Mouse (Mus musculus) ES-E14 (cell line): ENCODE measurements around the gene Car8. TPM values are rescaled to one million over a fixed set of nuclear protein-coding genes. Genes with fewer than 3 reads are reported as not detected.

Experiments used
- DNase-seq: peaks from one replicate; pipeline ENCODE4 v3.0.0-alpha.2; 2013; ENCODE audit warnings: low read depth, low spot score
- H3K27ac ChIP-seq: 2 replicates; pipeline ENCODE4 v1.5.1; 2012; ENCODE audit warnings: low read depth, mild to moderate bottlenecking, low read length, moderate library complexity, mixed read lengths; ENCODE audit not compliant: poor library complexity, insufficient read depth, severe bottlenecking
- H3K36me3 ChIP-seq: 2 replicates; pipeline ENCODE4 v1.6.1; 2012; ENCODE audit warnings: mild to moderate bottlenecking, low read length, moderate library complexity, mixed read lengths; ENCODE audit not compliant: control insufficient read depth, poor library complexity, insufficient read depth, severe bottlenecking
- H3K4me1 ChIP-seq, 2 experiments: fragments of 150-350 bp in 1 of 2; sonication (generic) in 1 of 2; 2 replicates each; pipeline ENCODE4 v1.6.1; 2012; ENCODE audit warnings: low read length in 2 of 2, mild to moderate bottlenecking in 1 of 2, mixed read lengths in 1 of 2; ENCODE audit not compliant: control insufficient read depth in 2 of 2, insufficient read depth in 2 of 2, poor library complexity in 1 of 2
- H3K4me3 ChIP-seq, 2 experiments: fragments of 150-350 bp in 1 of 2; sonication (generic) in 1 of 2; 2 replicates each; pipeline ENCODE4 v1.5.1; 2012; ENCODE audit warnings: low read length in 2 of 2, low read depth in 1 of 2, mild to moderate bottlenecking in 1 of 2, mixed read lengths in 1 of 2; ENCODE audit not compliant: insufficient read depth in 1 of 2, poor library complexity in 1 of 2, severe bottlenecking in 1 of 2
- H3K9ac ChIP-seq: 2 replicates; pipeline ENCODE4 v1.6.1; 2012; ENCODE audit warnings: low read depth, mild to moderate bottlenecking, low read length, mixed read lengths; ENCODE audit not compliant: poor library complexity, insufficient read depth, severe bottlenecking
- H3K9me3 ChIP-seq: fragments of 150-350 bp; sonication (generic); 2 replicates; pipeline ENCODE4 v1.6.1; 2012; ENCODE audit warnings: low read depth, mild to moderate bottlenecking, low read length; ENCODE audit not compliant: control insufficient read depth, insufficient read depth
- CHD2 ChIP-seq: IDR thresholded peaks from 2 replicates; pipeline ENCODE4 v1.6.1; 2014; ENCODE audit warnings: mild to moderate bottlenecking, low read depth, low read length, inconsistent platforms
- HCFC1 ChIP-seq: IDR thresholded peaks from 2 replicates; pipeline ENCODE4 v1.6.1; 2012; ENCODE audit warnings: low read length, inconsistent platforms, borderline replicate concordance; ENCODE audit not compliant: insufficient read depth
- MAFK ChIP-seq: IDR thresholded peaks from 2 replicates; pipeline ENCODE4 v1.6.1; 2014; ENCODE audit warnings: mild to moderate bottlenecking, low read depth, low read length, inconsistent platforms; ENCODE audit not compliant: insufficient read depth
- ZC3H11A ChIP-seq: IDR thresholded peaks from 2 replicates; pipeline ENCODE4 v1.6.1; 2012; ENCODE audit warnings: low read depth, mild to moderate bottlenecking, inconsistent platforms, low read length, borderline replicate concordance
- ZNF384 ChIP-seq: IDR thresholded peaks from 2 replicates; pipeline ENCODE4 v1.6.1; 2012; ENCODE audit warnings: low read depth, low read length, inconsistent platforms
- in situ Hi-C, 2 experiments: fragments of 600-800 bp; cut with MboI; formaldehyde crosslinking; loops; one replicate each; pipeline ENCODE4 v1.15.1; 2025; ENCODE audit warnings: low sequenced_read_pairs in 2 of 2, inconsistent platforms in 1 of 2; ENCODE audit not compliant: unreplicated experiment in 2 of 2
- total RNA-seq: library from RNA; depleted of rRNA; stranded (reverse); fragments of 300-350 nt; gene quantifications from 2 replicates; pipeline ENCODE4 v1.2.3, GENCODE M21; 2012

Car8 gene
- total RNA-seq, 1 experiment = 0.67 TPM

DNA sequence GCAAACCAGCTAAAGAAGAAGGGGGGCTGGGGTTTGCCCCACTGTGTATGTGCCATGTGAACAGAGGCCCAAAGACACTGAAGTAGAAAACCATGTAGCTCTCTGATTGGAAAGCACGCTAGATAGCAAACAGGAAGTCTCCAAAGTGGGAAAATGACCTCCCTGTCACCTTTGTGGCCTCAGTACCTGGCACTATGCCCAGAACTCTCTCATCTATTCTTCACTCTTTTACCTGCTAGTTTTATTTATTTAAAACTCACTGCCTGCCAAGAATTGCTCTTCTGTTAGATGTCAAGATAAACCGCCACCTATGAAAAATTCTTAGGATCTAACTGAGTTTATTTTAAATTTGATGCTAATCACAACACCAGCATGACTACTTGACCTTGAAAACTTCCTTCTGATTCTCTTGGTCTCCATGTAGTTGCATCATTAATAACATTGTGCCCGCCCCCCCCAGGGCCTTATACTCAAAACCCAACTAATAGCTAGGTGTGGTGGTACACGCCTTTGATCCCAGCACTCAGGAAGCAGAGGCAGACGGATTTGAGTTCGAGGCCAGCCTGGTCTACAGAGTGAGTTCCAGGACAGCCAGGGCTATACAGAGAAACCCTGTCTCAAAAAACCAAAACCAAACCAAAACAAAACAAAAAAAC, 31.8 kb downstream of the Car8 start:
- H3K4me1 ChIP-seq = no peaks in the 10 kb centered on the region
- no peak overlapping the region for H3K27ac ChIP-seq
- TF ChIP-seq ZC3H11A (no peak), MAFK (no peak), ZNF384 (no peak), CHD2 (no peak), HCFC1 (no peak)
- H3K9ac ChIP-seq = no peak overlapping the region
- no peaks in the 10 kb centered on the region for H3K36me3 ChIP-seq
- in situ Hi-C loops = no loop called here
- H3K9me3 ChIP-seq = no peaks in the 10 kb centered on the region
- no peak for DNase-seq
- no peak overlapping the region for H3K4me3 ChIP-seq

DNA sequence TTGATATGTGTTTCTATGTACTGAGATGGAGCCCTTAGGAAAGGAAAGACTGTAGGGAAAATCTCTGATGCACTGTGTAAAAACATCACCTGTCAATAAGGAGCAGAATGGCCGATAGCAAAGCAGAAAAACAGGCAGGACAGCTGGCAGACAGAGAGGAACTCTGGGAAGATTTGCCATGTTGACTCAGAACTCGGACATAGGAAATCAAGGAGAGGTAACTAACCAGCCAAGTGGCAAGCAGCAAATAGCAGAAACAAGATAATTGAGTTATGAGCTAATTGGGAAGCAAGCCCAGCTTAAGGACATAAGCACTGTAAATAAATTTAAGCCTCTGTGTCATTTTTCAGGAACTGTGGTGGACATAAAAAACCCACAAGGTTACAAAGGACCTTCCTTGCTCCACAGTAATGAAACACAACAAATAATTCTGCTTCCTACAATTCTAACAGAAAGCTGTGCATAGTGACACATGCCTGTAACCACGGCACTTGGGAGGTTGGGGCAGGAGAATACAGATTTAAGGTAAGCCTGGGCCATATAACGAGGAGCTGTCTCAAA, 33.7 kb downstream of the Car8 start:
- Histone ChIP-seq H3K4me1 (no peaks in the 10 kb centered on the region), H3K9me3 (no peaks in the 10 kb centered on the region), H3K4me3 (no peak overlapping the region), H3K36me3 (no peaks in the 10 kb centered on the region), H3K27ac (no peak overlapping the region), H3K9ac (no peak overlapping the region)
- TF ChIP-seq MAFK = no peak
- TF ChIP-seq ZC3H11A = no peak
- no peak for TF ChIP-seq CHD2
- TF ChIP-seq HCFC1 = no peak
- no peak for TF ChIP-seq ZNF384
- in situ Hi-C loops = no loop called here
- no peak for DNase-seq

DNA sequence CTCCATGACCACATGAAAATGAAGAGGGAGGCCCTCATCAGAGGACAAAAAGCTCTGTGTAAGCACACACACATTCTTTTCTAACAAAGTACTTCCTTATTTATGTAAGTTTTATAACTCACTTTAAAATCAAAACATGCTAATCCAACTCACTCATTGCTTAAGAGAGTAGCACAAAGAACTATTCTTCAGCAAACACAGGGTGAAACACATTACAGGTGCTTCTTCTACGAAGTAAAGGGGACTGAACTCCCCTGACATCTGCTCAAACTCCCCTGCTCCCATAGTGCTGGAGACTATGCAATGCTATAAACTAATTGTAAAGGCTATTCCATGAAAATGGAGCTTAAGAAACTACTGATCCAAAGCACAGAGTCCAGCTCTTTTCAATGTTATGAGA, 35.5 kb downstream of the Car8 start:
- H3K27ac ChIP-seq = no peak overlapping the region
- H3K9me3 ChIP-seq = no peaks in the 10 kb centered on the region
- no peaks in the 10 kb centered on the region for H3K36me3 ChIP-seq
- no peak for DNase-seq
- in situ Hi-C loops = no loop called here
- no peaks in the 10 kb centered on the region for H3K4me1 ChIP-seq
- H3K9ac ChIP-seq = no peak overlapping the region
- TF ChIP-seq CHD2 (no peak), MAFK (no peak), ZNF384 (no peak), ZC3H11A (no peak), HCFC1 (no peak)
- H3K4me3 ChIP-seq = no peak overlapping the region

DNA sequence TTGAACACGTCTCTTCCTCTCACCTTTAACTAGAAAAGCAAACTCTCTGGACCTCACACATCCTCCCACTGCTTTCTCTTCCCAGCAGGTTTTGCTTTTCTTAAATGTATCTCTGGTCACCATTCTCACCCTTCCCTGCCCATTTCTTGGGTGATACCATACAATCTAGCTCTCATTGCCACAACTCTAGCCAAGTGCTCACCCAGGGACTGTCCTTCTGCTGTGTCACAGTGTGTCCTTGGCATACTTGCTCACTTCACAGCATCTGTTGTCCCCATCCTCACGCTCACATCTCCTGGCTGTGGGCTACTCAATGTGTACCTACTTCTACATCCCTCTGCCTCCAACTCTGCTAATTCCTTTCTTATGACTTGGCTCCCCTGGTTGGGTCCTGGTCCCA, 37.2 kb downstream of the Car8 start:
- Histone ChIP-seq H3K4me1 (no peaks in the 10 kb centered on the region; a peak in 1 of 4 replicates), H3K9ac (no peak overlapping the region), H3K36me3 (no peaks in the 10 kb centered on the region), H3K27ac (no peak overlapping the region), H3K4me3 (no peak overlapping the region), H3K9me3 (no peaks in the 10 kb centered on the region)
- TF ChIP-seq MAFK (no peak), HCFC1 (no peak), ZC3H11A (no peak), ZNF384 (no peak), CHD2 (no peak)
- DNase-seq = no peak
- in situ Hi-C loops = no loop called here
